Mouse (Mus musculus): ENCODE results near the gene Ell2. TPM values are rescaled to one million over a fixed set of nuclear protein-coding genes. Genes with fewer than 3 reads are reported as not detected.

Gene Ell2
- polyA plus RNA-seq, 1 experiment from 2014 or later, result 8.7 TPM

Other genes with a start within 250 kb of the Ell2 start
- gene Glrx, start 133.1 kb downstream of the Ell2 start, polyA plus RNA-seq (2015; fragmentation: Nextera tagmentation; extraction: Ambion mirVana), result 45.2 and 49.9 TPM in 2 replicates
- gene Rhobtb3, start 237.2 kb downstream of the Ell2 start, polyA plus RNA-seq (2015; fragmentation: Nextera tagmentation; extraction: Ambion mirVana), result 32.2 and 32.5 TPM in 2 replicates